Mouse (Mus musculus) myocyte (in vitro differentiated cells): ENCODE results near the gene Cdkl4.

ENCODE experiments used
- CEBPB ChIP-seq: IDR thresholded peaks from 2 replicates; pipeline ENCODE4 v1.6.1; 2011; ENCODE audit warnings: mild to moderate bottlenecking, moderate library complexity; ENCODE audit not compliant: poor library complexity, insufficient read depth, severe bottlenecking
- E2F4 ChIP-seq: IDR thresholded peaks from one replicate; pipeline ENCODE4 v1.6.1; 2011; ENCODE audit warnings: mild to moderate bottlenecking, control low read depth, moderate library complexity; ENCODE audit not compliant: insufficient read depth
- MAX ChIP-seq: IDR thresholded peaks from one replicate; pipeline ENCODE4 v1.6.1; 2011; ENCODE audit warnings: low read depth, mild to moderate bottlenecking, control low read depth
- MYOD1 ChIP-seq, 3 experiments: IDR thresholded peaks; one replicate each; pipeline ENCODE4 v1.6.1; 2011; ENCODE audit warnings: control low read depth in 2 of 3, low read depth in 2 of 3, mild to moderate bottlenecking in 2 of 3, moderate library complexity in 1 of 3; ENCODE audit not compliant: insufficient read length in 2 of 3, control insufficient read depth in 1 of 3
- MYOG ChIP-seq, 3 experiments: IDR thresholded peaks; one replicate each; pipeline ENCODE4 v1.6.1; 2011; ENCODE audit warnings: control low read depth in 2 of 3, low read depth in 2 of 3, mild to moderate bottlenecking in 2 of 3; ENCODE audit not compliant: insufficient read length in 2 of 3, control insufficient read depth in 1 of 3, insufficient read depth in 1 of 3
- POLR2A ChIP-seq: IDR thresholded peaks from one replicate; pipeline ENCODE4 v1.6.1; 2011; ENCODE audit warnings: low read depth, mild to moderate bottlenecking, control low read depth, moderate library complexity; ENCODE audit not compliant: insufficient read length
- POLR2AphosphoS2 ChIP-seq: IDR thresholded peaks from one replicate; pipeline ENCODE4 v1.6.1; 2011; ENCODE audit warnings: low read depth, control low read depth; ENCODE audit not compliant: insufficient read length
- REST ChIP-seq: IDR thresholded peaks from one replicate; pipeline ENCODE4 v1.6.1; 2011; ENCODE audit warnings: mild to moderate bottlenecking, control low read depth, moderate library complexity; ENCODE audit not compliant: insufficient read depth, insufficient read length
- SRF ChIP-seq: IDR thresholded peaks from one replicate; pipeline ENCODE4 v1.6.1; 2011; ENCODE audit warnings: low read depth; ENCODE audit not compliant: control insufficient read depth, insufficient read length
- TCF12 ChIP-seq: IDR thresholded peaks from one replicate; pipeline ENCODE4 v1.6.1; 2011; ENCODE audit warnings: mild to moderate bottlenecking, control low read depth; ENCODE audit not compliant: poor library complexity, insufficient read depth, severe bottlenecking
- TCF3 ChIP-seq: IDR thresholded peaks from one replicate; pipeline ENCODE4 v1.6.1; 2011; ENCODE audit warnings: low read depth, control low read depth; ENCODE audit not compliant: insufficient read length
- USF1 ChIP-seq: IDR thresholded peaks from one replicate; pipeline ENCODE4 v1.6.1; 2011; ENCODE audit warnings: low read depth, mild to moderate bottlenecking, control low read depth, moderate library complexity

GRCm38 (mm10) chr17:80579089-80579488 lies 1.5 kb upstream of the Cdkl4 start:
- TF ChIP-seq POLR2A (no peak), USF1 (no peak), POLR2AphosphoS2 (no peak), TCF3 (no peak), MAX (no peak), MYOD1 (IDR thresholded peaks at IDR 0.05; ENCODE audit: control insufficient read depth in 1 of 3, insufficient read length in 2 of 3, low read depth in 2 of 3) (no peak), TCF12 (no peak), CEBPB (no peak), E2F4 (no peak), MYOG (IDR thresholded peaks at IDR 0.05; ENCODE audit: control insufficient read depth in 1 of 3, insufficient read depth in 1 of 3, insufficient read length in 2 of 3, low read depth in 2 of 3) (no peak), REST (no peak), SRF (no peak)
